Mouse (Mus musculus) megakaryocyte-erythroid progenitor cell, adult 5-6 weeks (primary cell): ENCODE results near the gene Mrgprd. TPM values are rescaled to one million over a fixed set of nuclear protein-coding genes. Genes with fewer than 3 reads are reported as not detected.
A peak's percentile ranks its signal among the peaks of the same experiment; 100 is the strongest.

Experiments used
- ATAC-seq: replicated peaks from 2 replicates; pipeline ENCODE4 v1.8.0; 2016; ENCODE audit warnings: mild to moderate bottlenecking, inconsistent platforms; ENCODE audit not compliant: severe bottlenecking, poor library complexity, low FRiP score, low TSS enrichment
- total RNA-seq, 2 experiments: library from RNA; stranded (forward) in 1 of 2; stranded (reverse) in 1 of 2; fragments of 200-1000, 215-1000 nt in 1 of 2; fragments of >200 nt in 1 of 2; fragmentation: Nextera tagmentation in 1 of 2; gene quantifications; 2 replicates each; pipeline ENCODE4 v1.2.3; 2014 to 2017

Mrgprd gene
- total RNA-seq, 2 experiments from 2014 or later = not detected

- no peak for ATAC-seq
Observed at GRCm38 (mm10) chr7:145335616-145336332, 21.1 kb downstream of the Mrgprd start.

- no peak for ATAC-seq
Observed at GRCm38 (mm10) chr7:145337889-145338288, 23.3 kb downstream of the Mrgprd start.

GRCm38 (mm10) chr7:145340248-145340904 lies 25.7 kb downstream of the Mrgprd start:
- peak; percentile 37; the same call in 1 of the 2 replicates for ATAC-seq

Other genes with a start within 250 kb of the Mrgprd start
- gene 1810010D01Rik, start 106.7 kb upstream of the Mrgprd start, total RNA-seq (2014; fragmentation: Nextera tagmentation) = 0.45 TPM in 1 of 2 replicates, not detected in the other
- not detected in 2 replicates for gene 1810010D01Rik, start 106.7 kb upstream of the Mrgprd start, total RNA-seq (2017)
- 17.2 and 19.8 TPM in 2 replicates for gene Tpcn2, start 30.8 kb upstream of the Mrgprd start, total RNA-seq (2014; fragmentation: Nextera tagmentation)
- 2.8 and 3.6 TPM in 2 replicates for gene Tpcn2, start 30.8 kb upstream of the Mrgprd start, total RNA-seq (2017)
- gene Mrgprf, start 14.0 kb upstream of the Mrgprd start, total RNA-seq (2014; fragmentation: Nextera tagmentation) = not detected in 2 replicates
- gene Mrgprf, start 14.0 kb upstream of the Mrgprd start, total RNA-seq (2017) = not detected in 2 replicates